Mouse (Mus musculus) midbrain, postnatal 0 days (tissue): ENCODE measurements around the gene Pcp2. TPM values are rescaled to one million over a fixed set of nuclear protein-coding genes. Genes with fewer than 3 reads are reported as not detected.
A peak's percentile ranks its signal among the peaks of the same experiment; 100 is the strongest.

ENCODE experiments used
- ATAC-seq: fragments of 200-750 bp; cut with Nextera tagmentation; 2 replicates; pipeline ENCODE4 v1.8.0; 2017; ENCODE audit warnings: moderate number of reproducible peaks, mild to moderate bottlenecking, moderate TSS enrichment, moderate library complexity; ENCODE audit not compliant: low FRiP score
- DNase-seq: peaks from one replicate; pipeline ENCODE4 v3.0.0-alpha.2; 2015; ENCODE audit warnings: low spot score
- H3K27ac ChIP-seq: fragments of 300-500 bp; sonication (generic); 2 replicates; pipeline ENCODE4 v1.5.1; 2014; ENCODE audit warnings: low read depth, mild to moderate bottlenecking, low read length, mixed read lengths
- H3K27me3 ChIP-seq: fragments of 300-500 bp; sonication (generic); 2 replicates; pipeline ENCODE4 v1.6.1; 2014; ENCODE audit warnings: low read length, control low read depth, mixed read lengths; ENCODE audit not compliant: insufficient read depth
- H3K36me3 ChIP-seq: fragments of 300-500 bp; sonication (generic); 2 replicates; pipeline ENCODE4 v1.6.1; 2014; ENCODE audit warnings: low read length, control low read depth, mixed read lengths; ENCODE audit not compliant: insufficient read depth
- H3K4me1 ChIP-seq: fragments of 300-500 bp; sonication (generic); 2 replicates; pipeline ENCODE4 v1.6.1; 2014; ENCODE audit warnings: mild to moderate bottlenecking, control low read depth, antibody characterized with exemption, low read length, mixed read lengths; ENCODE audit not compliant: insufficient read depth
- H3K4me2 ChIP-seq: fragments of 300-500 bp; sonication (generic); 2 replicates; pipeline ENCODE4 v1.6.1; 2014; ENCODE audit warnings: low read depth, mild to moderate bottlenecking, low read length, mixed read lengths; ENCODE audit not compliant: poor library complexity, severe bottlenecking
- H3K4me3 ChIP-seq: fragments of 300-500 bp; sonication (generic); 2 replicates; pipeline ENCODE4 v1.5.1; 2014; ENCODE audit warnings: low read depth, mild to moderate bottlenecking, low read length, moderate library complexity
- H3K9ac ChIP-seq: fragments of 300-500 bp; sonication (generic); replicated peaks from 2 replicates; pipeline ENCODE4 v1.6.1; 2014; ENCODE audit warnings: mild to moderate bottlenecking, low read length, moderate library complexity, mixed read lengths; ENCODE audit not compliant: poor library complexity, severe bottlenecking
- H3K9me3 ChIP-seq: fragments of 300-500 bp; sonication (generic); 2 replicates; pipeline ENCODE4 v1.6.1; 2016; ENCODE audit warnings: low read length, control low read depth
- CTCF ChIP-seq: IDR thresholded peaks from 2 replicates; pipeline ENCODE4 v1.5.1; 2016; ENCODE audit warnings: antibody characterized with exemption, mild to moderate bottlenecking
- WGBS: fragments of 180-500 bp; shearing (Covaris S2); extraction: QIAGEN DNeasy Blood & Tissue Kit; methylation state at CpG from one replicate; pipeline ENCODE4 v1.1.7; 2014; 5-methylcytosine and 5-hydroxymethylcytosine counted together
- polyA plus RNA-seq: library from polyadenylated mRNA; unstranded; fragments of >200 nt; fragmentation: Nextera tagmentation; extraction: Ambion mirVana; gene quantifications from 2 replicates; pipeline ENCODE4 v1.2.1, GENCODE M21; 2015
- total RNA-seq: library from RNA; depleted of rRNA; stranded (reverse); fragments of >200 nt; gene quantifications from 2 replicates; pipeline ENCODE4 v1.2.3, GENCODE M21; 2014

The Pcp2 gene
- total and polyA plus RNA-seq, 2 experiments from 2014 or later: 1.1 to 33.2 TPM

DNA sequence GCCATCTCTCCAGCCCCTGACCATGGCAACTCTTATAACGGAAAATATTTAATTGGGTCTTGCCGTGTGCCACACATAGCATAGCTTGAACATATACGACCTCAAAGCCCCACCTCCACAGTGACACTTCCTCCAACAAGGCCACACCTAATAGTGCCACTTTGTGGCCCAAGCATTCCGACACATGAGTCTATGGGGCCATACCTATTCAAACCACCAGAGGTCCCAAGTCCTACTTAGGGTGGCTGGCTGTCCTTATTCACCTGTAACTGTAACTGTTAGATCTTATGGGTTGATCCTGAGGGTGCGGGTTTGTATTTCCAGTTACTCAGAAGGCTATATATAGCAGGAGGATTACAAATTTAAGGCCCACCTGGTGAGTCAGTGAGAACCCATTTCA, 2.7 kb upstream of the Pcp2 start:
- no peaks in the 10 kb centered on the region for H3K9me3 ChIP-seq
- DNase-seq (peak; percentile 50), ATAC-seq (0 out of 2 replicates have a peak, but pooled peaks have one; percentile 36)
- peaks cover 4% of the 10 kb centered on the region; the same call in 1 of the 2 replicates for H3K4me1 ChIP-seq
- no peaks in the 10 kb centered on the region for H3K36me3 ChIP-seq
- peak; percentile 72 for TF ChIP-seq CTCF
- 29% methylated on average over 5 of the region's 5 CpGs for WGBS
- no peak overlapping the region for H3K4me3 ChIP-seq
- no peak overlapping the region for H3K4me2 ChIP-seq
- H3K9ac ChIP-seq: no peak overlapping the region
- H3K27ac ChIP-seq: no peak overlapping the region
- H3K27me3 ChIP-seq: peaks cover 9% of the 10 kb centered on the region; the same call in 1 of the 2 replicates

DNA sequence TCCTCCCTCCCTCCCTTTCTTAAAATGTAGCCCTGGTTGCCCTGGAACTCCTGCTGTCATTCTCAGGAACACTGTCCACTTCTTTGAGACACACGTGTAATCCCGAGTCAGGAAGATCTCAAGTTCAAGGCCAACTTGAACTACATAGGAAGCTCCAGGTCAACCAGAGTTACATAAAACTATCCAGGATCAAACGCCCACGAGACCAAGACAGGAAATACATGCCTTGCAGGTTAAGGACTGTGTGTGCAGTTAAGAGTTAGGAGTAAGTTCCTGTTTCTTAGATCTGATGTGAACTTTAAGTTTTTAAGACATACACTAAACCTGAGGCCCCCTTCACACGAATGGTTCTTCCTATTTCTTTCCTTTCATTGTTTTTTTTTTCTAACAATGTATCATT, 1.6 kb upstream of the Pcp2 start:
- Histone ChIP-seq H3K4me1 (peaks cover 7% of the 10 kb centered on the region; the same call in 1 of the 2 replicates), H3K27me3 (peaks cover 9% of the 10 kb centered on the region; the same call in 1 of the 2 replicates), H3K36me3 (no peaks in the 10 kb centered on the region), H3K9ac (no peak overlapping the region), H3K27ac (no peak overlapping the region), H3K4me3 (no peak overlapping the region), H3K9me3 (no peaks in the 10 kb centered on the region), H3K4me2 (no peak overlapping the region)
- TF ChIP-seq CTCF: no peak
- WGBS: 66% methylated on average over 5 of the region's 5 CpGs
- ATAC-seq: no peak
- no peak for DNase-seq

DNA sequence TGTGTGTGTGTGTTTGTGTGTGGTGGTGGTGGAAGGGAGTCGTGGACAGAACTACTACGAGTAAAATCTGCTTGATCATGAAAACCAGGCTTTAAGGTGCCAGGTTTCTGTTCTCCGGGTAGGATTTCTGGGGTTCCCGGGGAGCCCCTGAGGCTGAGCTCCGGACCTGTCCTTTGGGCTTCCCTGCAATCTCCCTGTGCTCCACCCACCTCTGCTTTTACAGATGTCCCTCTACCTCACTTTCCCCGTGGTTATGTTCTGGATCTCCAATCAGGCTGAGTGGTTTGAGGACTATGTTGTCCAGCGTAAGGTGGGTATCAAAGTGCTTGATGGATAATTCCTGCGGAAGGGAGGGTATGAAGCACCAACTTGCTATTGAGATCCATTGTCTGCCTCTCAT, 3.2 kb downstream of the Pcp2 start:
- H3K36me3 ChIP-seq: peaks cover 5% of the 10 kb centered on the region; the same call in 1 of the 2 replicates
- H3K4me2 ChIP-seq: peak overlapping the region; percentile 59
- H3K9ac ChIP-seq: peak overlapping the region; percentile 51
- no peak overlapping the region for H3K27ac ChIP-seq
- WGBS: 73% methylated on average over 8 of the region's 8 CpGs
- H3K27me3 ChIP-seq: no peaks in the 10 kb centered on the region
- no peaks in the 10 kb centered on the region for H3K9me3 ChIP-seq
- DNase-seq (no peak), ATAC-seq (no peak)
- H3K4me3 ChIP-seq: peak overlapping the region; percentile 87
- H3K4me1 ChIP-seq: peaks cover 6% of the 10 kb centered on the region; the same call in 1 of the 2 replicates
- no peak for TF ChIP-seq CTCF

DNA sequence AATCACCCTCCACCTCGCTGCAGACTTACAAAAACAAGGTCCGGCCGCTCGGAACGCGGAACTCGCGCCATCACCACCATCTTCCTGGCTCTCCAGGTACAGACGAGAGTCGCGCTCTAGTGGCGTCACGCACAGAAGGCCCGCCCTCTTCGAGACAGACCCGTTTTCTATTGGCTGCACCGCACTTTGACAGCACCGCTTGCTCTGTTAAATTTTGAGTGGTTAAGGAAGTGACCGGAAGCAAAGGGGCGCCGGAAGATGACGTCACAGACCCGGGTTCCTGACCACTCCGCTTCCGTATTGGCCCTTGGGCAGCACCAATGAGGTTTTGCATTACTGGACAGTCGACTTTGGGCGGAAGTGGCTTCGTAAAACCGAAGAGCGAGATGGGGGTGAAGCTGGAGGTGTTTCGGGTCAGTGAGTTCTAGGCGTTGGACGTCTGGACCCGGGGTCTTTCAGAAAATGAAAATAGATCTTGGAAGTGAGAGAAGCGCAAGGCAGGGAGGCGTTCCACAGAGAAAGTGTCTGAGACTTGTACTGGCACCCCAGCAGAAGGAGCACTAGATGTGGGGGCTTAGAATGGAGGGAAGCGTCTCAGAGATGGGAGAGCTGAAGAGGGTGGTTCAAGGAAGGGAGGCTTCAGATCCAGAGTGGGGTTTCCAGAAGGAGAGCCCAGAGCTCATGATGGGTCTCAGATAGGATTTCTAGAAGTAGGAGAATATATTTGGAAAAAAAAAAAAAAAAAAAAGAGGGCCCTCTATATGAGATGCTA, 4.0 kb downstream of the Pcp2 start, which contains the start of the genes Xab2 and Pet100:
TSS of gene Xab2 (minus strand) at position 118 of the 772 bp plus-strand sequence.
TSS of gene Pet100 (plus strand) at position 350 of the 772 bp plus-strand sequence.
- peak within 1 kb of the TSS; percentile 84 for H3K9ac ChIP-seq
- ATAC-seq (peak; percentile 96), DNase-seq (peak; percentile 100)
- peak within 1 kb of the TSS; percentile 86 for H3K4me2 ChIP-seq
- WGBS: under 1% methylated on average over 37 of the region's 37 CpGs
- peak within 1 kb of the TSS; percentile 87 for H3K4me3 ChIP-seq
- TF ChIP-seq CTCF: 0 out of 2 replicates have a peak, but pooled peaks have one; percentile 3
- no peaks in the 10 kb centered on the region for H3K9me3 ChIP-seq
- no peak within 1 kb of the TSS for H3K27ac ChIP-seq
- H3K27me3 ChIP-seq: no peaks in the 10 kb centered on the region
- peaks cover 6% of the 10 kb centered on the region; the same call in 1 of the 2 replicates for H3K4me1 ChIP-seq
- H3K36me3 ChIP-seq: peaks cover 8% of the 10 kb centered on the region; the same call in 1 of the 2 replicates

DNA sequence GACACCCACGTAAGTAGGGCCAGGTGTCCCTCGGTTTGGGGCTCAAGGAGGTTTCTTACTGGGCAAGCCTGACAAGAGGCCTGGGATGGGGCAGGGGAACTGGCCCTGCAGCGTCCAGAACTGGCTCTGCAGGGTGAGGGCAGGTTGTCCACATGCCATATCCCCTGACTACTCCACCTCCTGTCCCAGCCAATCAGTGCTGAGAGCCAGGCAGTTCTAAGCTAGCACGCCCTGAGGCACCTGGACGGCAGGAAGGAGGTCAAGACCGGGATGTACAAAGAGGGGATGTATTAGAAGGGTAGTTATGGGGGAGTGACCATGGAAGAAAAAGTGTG, 15.6 kb downstream of the Pcp2 start:
- DNase-seq: no peak
- H3K4me2 ChIP-seq: no peak overlapping the region
- H3K4me1 ChIP-seq: no peaks in the 10 kb centered on the region
- no peak for TF ChIP-seq CTCF
- peaks cover 89% of the 10 kb centered on the region for H3K36me3 ChIP-seq
- no peak for ATAC-seq
- no peak overlapping the region for H3K9ac ChIP-seq
- H3K9me3 ChIP-seq: no peaks in the 10 kb centered on the region
- H3K4me3 ChIP-seq: no peak overlapping the region
- 82% methylated on average over 6 of the region's 6 CpGs for WGBS
- H3K27ac ChIP-seq: no peak overlapping the region
- H3K27me3 ChIP-seq: no peaks in the 10 kb centered on the region
